Mouse (Mus musculus) MEL (cell line): ENCODE measurements around the gene Ciz1. TPM values are rescaled to one million over a fixed set of nuclear protein-coding genes. Genes with fewer than 3 reads are reported as not detected.
A peak's percentile ranks its signal among the peaks of the same experiment; 100 is the strongest.

Experiments used
- DNase-seq: peaks from one replicate; pipeline ENCODE4 v3.0.0; 2011; ENCODE audit warnings: low read depth, low spot score
- H3K27ac ChIP-seq: 2 replicates; pipeline ENCODE4 v1.5.1; 2012; ENCODE audit warnings: low read depth, mild to moderate bottlenecking, control low read depth, low read length, moderate library complexity; ENCODE audit not compliant: control insufficient read depth
- H3K27me3 ChIP-seq, 2 experiments: fragments of 150-350 bp in 1 of 2; sonication (generic) in 1 of 2; 2 replicates each; pipeline ENCODE4 v1.6.1; 2012; ENCODE audit warnings: low read length in 2 of 2, mild to moderate bottlenecking in 2 of 2, improper control_type of control experiment in 1 of 2, moderate library complexity in 1 of 2; ENCODE audit not compliant: insufficient read depth in 2 of 2, control insufficient read depth in 1 of 2
- H3K36me3 ChIP-seq, 2 experiments: 2 replicates each; pipeline ENCODE4 v1.6.1; 2012 to 2014; ENCODE audit warnings: low read length in 2 of 2, improper control_type of control experiment in 1 of 2, inconsistent platforms in 1 of 2, mild to moderate bottlenecking in 1 of 2; ENCODE audit not compliant: insufficient read depth in 2 of 2, control insufficient read depth in 1 of 2
- H3K4me1 ChIP-seq, 2 experiments: fragments of 150-350 bp in 1 of 2; sonication (generic) in 1 of 2; 2 replicates each; pipeline ENCODE4 v1.6.1; 2012; ENCODE audit warnings: low read length in 2 of 2, improper control_type of control experiment in 1 of 2, mild to moderate bottlenecking in 1 of 2; ENCODE audit not compliant: insufficient read depth in 2 of 2, control insufficient read depth in 1 of 2
- H3K4me3 ChIP-seq, 2 experiments: fragments of 150-350 bp in 1 of 2; sonication (generic) in 1 of 2; 2 replicates each; pipeline ENCODE4 v1.5.1; 2012; ENCODE audit warnings: low read depth in 2 of 2, low read length in 2 of 2, mild to moderate bottlenecking in 2 of 2, moderate library complexity in 2 of 2, control low read depth in 1 of 2, improper control_type of control experiment in 1 of 2; ENCODE audit not compliant: control insufficient read depth in 1 of 2, insufficient read depth in 1 of 2
- H3K79me2 ChIP-seq: 2 replicates; pipeline ENCODE4 v1.6.1; 2012; ENCODE audit warnings: mild to moderate bottlenecking, low read length, moderate library complexity; ENCODE audit not compliant: control insufficient read depth, poor library complexity, insufficient read depth
- H3K9ac ChIP-seq: 2 replicates; pipeline ENCODE4 v1.6.1; 2012; ENCODE audit warnings: low read depth, mild to moderate bottlenecking, control low read depth, low read length, moderate library complexity; ENCODE audit not compliant: control insufficient read depth, poor library complexity, severe bottlenecking
- H3K9me3 ChIP-seq: fragments of 150-350 bp; sonication (generic); replicated peaks from 2 replicates; pipeline ENCODE4 v1.6.1; 2012; ENCODE audit warnings: mild to moderate bottlenecking, low read length, improper control_type of control experiment, moderate library complexity; ENCODE audit not compliant: insufficient read depth
- CTCF ChIP-seq, 3 experiments: IDR thresholded peaks in 2 of 3; conservative IDR thresholded peaks in 1 of 3; 2 replicates each; pipeline ENCODE4 v1.5.1; 2011 to 2012; ENCODE audit warnings: low read length in 3 of 3, low read depth in 2 of 3, mild to moderate bottlenecking in 2 of 3, improper control_type of control experiment in 1 of 3, inconsistent platforms in 1 of 3, mixed read lengths in 1 of 3, moderate library complexity in 1 of 3; ENCODE audit not compliant: control insufficient read depth in 1 of 3, insufficient read depth in 1 of 3, poor library complexity in 1 of 3, severe bottlenecking in 1 of 3
- E2F4 ChIP-seq: IDR thresholded peaks from 2 replicates; pipeline ENCODE4 v1.6.1; 2011; ENCODE audit warnings: low read depth, low read length, improper control_type of control experiment, borderline replicate concordance
- EP300 ChIP-seq, 2 experiments: IDR thresholded peaks; 2 replicates each; pipeline ENCODE4 v1.6.1; 2011; ENCODE audit warnings: improper control_type of control experiment in 2 of 2, low read length in 2 of 2, low read depth in 1 of 2, mild to moderate bottlenecking in 1 of 2
- ETS1 ChIP-seq: IDR thresholded peaks from 2 replicates; pipeline ENCODE4 v1.6.1; 2012; ENCODE audit warnings: low read depth, mild to moderate bottlenecking, inconsistent platforms, low read length, improper control_type of control experiment, moderate library complexity
- JUND ChIP-seq: IDR thresholded peaks from 2 replicates; pipeline ENCODE4 v1.6.1; 2011; ENCODE audit warnings: low read depth, mild to moderate bottlenecking, improper control_type of control experiment, low read length
- KAT2A ChIP-seq: conservative IDR thresholded peaks from 2 replicates; pipeline ENCODE4 v1.6.1; 2012; ENCODE audit warnings: low read depth, low read length, improper control_type of control experiment, inconsistent platforms
- MAFK ChIP-seq: IDR thresholded peaks from 2 replicates; pipeline ENCODE4 v1.6.1; 2011; ENCODE audit warnings: low read depth, mild to moderate bottlenecking, low read length, improper control_type of control experiment, borderline replicate concordance
- MEF2A ChIP-seq: IDR thresholded peaks from 2 replicates; pipeline ENCODE4 v1.6.1; 2014; ENCODE audit warnings: low read depth, mild to moderate bottlenecking, inconsistent platforms, low read length, improper control_type of control experiment; ENCODE audit not compliant: poor library complexity, insufficient replicate concordance, severe bottlenecking; ENCODE audit errors: extremely low read depth
- NELFE ChIP-seq: IDR thresholded peaks from 2 replicates; pipeline ENCODE4 v1.6.1; 2011; ENCODE audit warnings: low read depth, low read length, improper control_type of control experiment
- NRF1 ChIP-seq: IDR thresholded peaks from 2 replicates; pipeline ENCODE4 v1.6.1; 2014; ENCODE audit warnings: low read depth, mild to moderate bottlenecking, inconsistent platforms, low read length, improper control_type of control experiment, moderate library complexity; ENCODE audit not compliant: poor library complexity, insufficient read depth, severe bottlenecking
- POLR2A ChIP-seq, 2 experiments: IDR thresholded peaks; 2 replicates each; pipeline ENCODE4 v1.6.1; 2011 to 2012; ENCODE audit warnings: low read length in 2 of 2, mild to moderate bottlenecking in 2 of 2, control low read depth in 1 of 2, improper control_type of control experiment in 1 of 2, low read depth in 1 of 2, moderate library complexity in 1 of 2; ENCODE audit not compliant: control insufficient read depth in 1 of 2, insufficient read depth in 1 of 2, poor library complexity in 1 of 2
- RAD21 ChIP-seq: IDR thresholded peaks from 2 replicates; pipeline ENCODE4 v1.6.1; 2011; ENCODE audit warnings: mild to moderate bottlenecking, low read depth, low read length, improper control_type of control experiment
- RCOR1 ChIP-seq: IDR thresholded peaks from 2 replicates; pipeline ENCODE4 v1.6.1; 2012; ENCODE audit warnings: low read depth, mild to moderate bottlenecking, inconsistent platforms, low read length, improper control_type of control experiment
- SIN3A ChIP-seq: IDR thresholded peaks from 2 replicates; pipeline ENCODE4 v1.6.1; 2012; ENCODE audit warnings: low read length, improper control_type of control experiment, inconsistent platforms
- UBTF ChIP-seq: IDR thresholded peaks from 2 replicates; pipeline ENCODE4 v1.6.1; 2012; ENCODE audit warnings: low read depth, mild to moderate bottlenecking, inconsistent platforms, low read length, improper control_type of control experiment, moderate library complexity, borderline replicate concordance; ENCODE audit not compliant: insufficient read depth
- ZNF384 ChIP-seq: IDR thresholded peaks from 2 replicates; pipeline ENCODE4 v1.6.1; 2012; ENCODE audit warnings: low read depth, mild to moderate bottlenecking, inconsistent platforms, low read length, improper control_type of control experiment
- polyA plus RNA-seq, 2 experiments: library from polyadenylated mRNA; stranded (reverse) in 1 of 2; unstranded in 1 of 2; fragments of >175 nt in 1 of 2; fragments of >200 nt in 1 of 2; gene quantifications; 2 replicates each; pipeline versions ENCODE4 v1.2.1 to v1.2.4; 2012; ENCODE audit warnings: low replicate concordance in 2 of 2, low read depth in 1 of 2; ENCODE audit not compliant: insufficient read length in 2 of 2, insufficient read depth in 1 of 2, missing spikeins in 1 of 2
- total RNA-seq: library from RNA; depleted of rRNA; stranded (reverse); fragments of 300-350 nt; gene quantifications from 2 replicates; pipeline ENCODE4 v1.2.3, GENCODE M21; 2012

Ciz1 gene
- total and polyA plus RNA-seq, 3 experiments: 20.7 to 99.8 TPM; not detected in 1

GRCm38 (mm10) chr2:32311443-32312317, 40.4 kb upstream of the Ciz1 start:
- Histone ChIP-seq H3K4me3 (peak overlapping the region; percentile 43 to 78), H3K79me2 (no peaks in the 10 kb centered on the region), H3K9me3 (no peaks in the 10 kb centered on the region), H3K27me3 (no peaks in the 10 kb centered on the region), H3K4me1 (peaks cover 2 to 3% of the 10 kb centered on the region in 2 experiments; a peak in 2 of 4 replicates), H3K27ac (no peak overlapping the region), H3K9ac (peak overlapping the region; percentile 46), H3K36me3 (no peaks in the 10 kb centered on the region)
- TF ChIP-seq SIN3A (no peak), CTCF (IDR thresholded peaks at IDR 0.05 in 2 of 3, conservative IDR thresholded peaks at IDR 0.05 in 1 of 3; ENCODE audit: control insufficient read depth in 1 of 3, insufficient read depth in 1 of 3, low read depth in 2 of 3, low read length in 3 of 3, poor library complexity in 1 of 3, severe bottlenecking in 1 of 3) (peak in 1 of 3 experiments; percentile 30; a peak in 2 of 6 replicates)
- DNase-seq: peak; percentile 23

- H3K4me3 ChIP-seq: peak overlapping the region; percentile 6 to 47; a peak in 3 of 4 replicates
- peak; percentile 88 for DNase-seq
Observed at GRCm38 (mm10) chr2:32312318-32312964, 39.7 kb upstream of the Ciz1 start.

GRCm38 (mm10) chr2:32314831-32315230, 37.3 kb upstream of the Ciz1 start:
- no peaks in the 10 kb centered on the region for H3K36me3 ChIP-seq
- H3K9me3 ChIP-seq: no peaks in the 10 kb centered on the region
- no peaks in the 10 kb centered on the region for H3K27me3 ChIP-seq
- no peak for DNase-seq
- H3K4me1 ChIP-seq: peaks cover 2 to 3% of the 10 kb centered on the region in 2 experiments; a peak in 2 of 4 replicates
- H3K4me3 ChIP-seq: no peak overlapping the region
- H3K9ac ChIP-seq: no peak overlapping the region
- no peaks in the 10 kb centered on the region for H3K79me2 ChIP-seq
- TF ChIP-seq ETS1 (no peak), UBTF (no peak), EP300 (IDR thresholded peaks at IDR 0.05; ENCODE audit: low read depth in 1 of 2, low read length in 2 of 2) (no peak), ZNF384 (no peak), RAD21 (no peak), JUND (no peak), NRF1 (no peak), NELFE (no peak), E2F4 (no peak), KAT2A (no peak), RCOR1 (no peak), MEF2A (no peak)
- H3K27ac ChIP-seq: no peak overlapping the region

More at GRCm38 (mm10) chr2:32312318-32312964, 39.7 kb upstream of the Ciz1 start:
- no peaks in the 10 kb centered on the region for H3K36me3 ChIP-seq
- no peaks in the 10 kb centered on the region for H3K27me3 ChIP-seq
- H3K27ac ChIP-seq: no peak overlapping the region
- H3K4me1 ChIP-seq: peaks cover 2 to 3% of the 10 kb centered on the region in 2 experiments; a peak in 2 of 4 replicates
- H3K9ac ChIP-seq: peak overlapping the region; percentile 46
- no peaks in the 10 kb centered on the region for H3K9me3 ChIP-seq
- no peaks in the 10 kb centered on the region for H3K79me2 ChIP-seq
- TF ChIP-seq POLR2A (IDR thresholded peaks at IDR 0.05; ENCODE audit: control insufficient read depth in 1 of 2, insufficient read depth in 1 of 2, low read depth in 1 of 2, low read length in 2 of 2, poor library complexity in 1 of 2): peak in 1 of 2 experiments; percentile 39; a peak in 1 of 4 replicates
- TF ChIP-seq MAFK: no peak
- TF ChIP-seq NRF1: peak; percentile 44; the same call in 1 of the 2 replicates
